Mouse (Mus musculus) liver, postnatal 0 days (tissue): ENCODE data around the gene Trib3. TPM values are rescaled to one million over a fixed set of nuclear protein-coding genes. Genes with fewer than 3 reads are reported as not detected.

Source experiments
- ATAC-seq: fragments of 200-750 bp; cut with Nextera tagmentation; 2 replicates; pipeline ENCODE4 v1.8.0; 2017; ENCODE audit warnings: mild to moderate bottlenecking, moderate library complexity
- DNase-seq: peaks from one replicate; pipeline ENCODE4 v3.0.0-alpha.2; 2016
- H3K27ac ChIP-seq: fragments of 300-500 bp; sonication (generic); 2 replicates; pipeline ENCODE4 v1.5.1; 2014; ENCODE audit warnings: antibody characterized with exemption, moderate library complexity, mild to moderate bottlenecking, low read depth
- H3K27me3 ChIP-seq: fragments of 300-500 bp; sonication (generic); 2 replicates; pipeline ENCODE4 v1.6.1; 2014; ENCODE audit warnings: low read length, control low read depth, mixed read lengths; ENCODE audit not compliant: insufficient read depth
- H3K36me3 ChIP-seq: fragments of 300-500 bp; sonication (generic); replicated peaks from 2 replicates; pipeline ENCODE4 v1.6.1; 2014; ENCODE audit warnings: mild to moderate bottlenecking, control low read depth, low read length, moderate library complexity, mixed read lengths; ENCODE audit not compliant: insufficient read depth
- H3K4me1 ChIP-seq: fragments of 300-500 bp; sonication (generic); 2 replicates; pipeline ENCODE4 v1.6.1; 2014; ENCODE audit warnings: antibody characterized with exemption, mild to moderate bottlenecking, control low read depth; ENCODE audit not compliant: insufficient read depth
- H3K4me2 ChIP-seq: fragments of 300-500 bp; sonication (generic); 2 replicates; pipeline ENCODE4 v1.6.1; 2014; ENCODE audit warnings: low read depth, mild to moderate bottlenecking, low read length, moderate library complexity, mixed read lengths
- H3K4me3 ChIP-seq: fragments of 300-500 bp; sonication (generic); 2 replicates; pipeline ENCODE4 v1.5.1; 2014; ENCODE audit warnings: low read depth, low read length
- H3K9ac ChIP-seq: fragments of 300-500 bp; sonication (generic); replicated peaks from 2 replicates; pipeline ENCODE4 v1.6.1; 2014; ENCODE audit warnings: mild to moderate bottlenecking, moderate library complexity
- H3K9me3 ChIP-seq: fragments of 300-500 bp; sonication (generic); 2 replicates; pipeline ENCODE4 v1.6.1; 2016; ENCODE audit warnings: mild to moderate bottlenecking, control low read depth, low read length, mixed read lengths
- CTCF ChIP-seq: sonication (generic); IDR thresholded peaks from 2 replicates; pipeline ENCODE4 v1.5.1; 2016; ENCODE audit warnings: antibody characterized with exemption, low read depth
- EP300 ChIP-seq: IDR thresholded peaks from 2 replicates; pipeline ENCODE4 v1.6.1; 2016; ENCODE audit warnings: antibody characterized with exemption, low read depth, mild to moderate bottlenecking
- WGBS: fragments of 180-500 bp; shearing (Covaris S2); extraction: QIAGEN DNeasy Blood & Tissue Kit; methylation state at CpG from one replicate; pipeline ENCODE4 v1.1.7; 2014; ENCODE audit not compliant: insufficient replicate concordance; 5-methylcytosine and 5-hydroxymethylcytosine counted together
- polyA plus RNA-seq: library from polyadenylated mRNA; unstranded; fragments of >200 nt; fragmentation: Nextera tagmentation; extraction: Ambion mirVana; gene quantifications from 2 replicates; pipeline ENCODE4 v1.2.1, GENCODE M21; 2015

Gene Trib3
- polyA plus RNA-seq, 1 experiment from 2014 or later = 5.5 TPM

- peaks cover 26% of the 10 kb centered on the region for H3K4me1 ChIP-seq
Measured at GRCm38 (mm10) chr2:152344361-152344760, 529 bp upstream of the Trib3 start.

GRCm38 (mm10) chr2:152339631-152340179, 4.1 kb downstream of the Trib3 start:
- TF ChIP-seq CTCF = no peak
- no peak for TF ChIP-seq EP300
- no peaks in the 10 kb centered on the region for H3K9me3 ChIP-seq
- no peak overlapping the region for H3K4me2 ChIP-seq
- H3K4me1 ChIP-seq = peaks cover 22% of the 10 kb centered on the region
- no peak overlapping the region for H3K9ac ChIP-seq
- H3K27me3 ChIP-seq = no peaks in the 10 kb centered on the region
- no peaks in the 10 kb centered on the region; the same call in 1 of the 2 replicates for H3K36me3 ChIP-seq
- no peak for DNase-seq
- no peak overlapping the region for H3K27ac ChIP-seq
- H3K4me3 ChIP-seq = no peak overlapping the region
- 86% methylated on average over 22 of the region's 22 CpGs for WGBS
- ATAC-seq = no peak

More at GRCm38 (mm10) chr2:152344361-152344760, 529 bp upstream of the Trib3 start:
- Histone ChIP-seq H3K27me3 (no peaks in the 10 kb centered on the region), H3K4me2 (peak overlapping the region; percentile 98), H3K9me3 (no peaks in the 10 kb centered on the region), H3K4me3 (peak overlapping the region; percentile 63), H3K27ac (peak overlapping the region; percentile 88), H3K36me3 (no peaks in the 10 kb centered on the region; the same call in 1 of the 2 replicates), H3K9ac (peak overlapping the region; percentile 80)
- no peak for DNase-seq
- TF ChIP-seq CTCF (no peak), EP300 (no peak)
- WGBS = 10% methylated on average over 10 of the region's 10 CpGs
- ATAC-seq = peak; percentile 16

- Histone ChIP-seq H3K4me1 (peaks cover 17% of the 10 kb centered on the region), H3K36me3 (no peaks in the 10 kb centered on the region; the same call in 1 of the 2 replicates), H3K27me3 (no peaks in the 10 kb centered on the region), H3K27ac (no peak overlapping the region), H3K4me3 (no peak overlapping the region), H3K9ac (no peak overlapping the region), H3K9me3 (no peaks in the 10 kb centered on the region), H3K4me2 (no peak overlapping the region)
- no peak for DNase-seq
- no peak for ATAC-seq
- TF ChIP-seq EP300 = no peak
- no peak for TF ChIP-seq CTCF
- WGBS = 77% methylated on average over 13 of the region's 13 CpGs
Measured at GRCm38 (mm10) chr2:152338319-152338718, 5.5 kb downstream of the Trib3 start.

- Histone ChIP-seq H3K27me3 (no peaks in the 10 kb centered on the region), H3K36me3 (no peaks in the 10 kb centered on the region; the same call in 1 of the 2 replicates), H3K4me1 (peaks cover 18% of the 10 kb centered on the region), H3K9ac (0 out of 2 replicates have a peak overlapping the region, but pooled peaks have one; percentile 21), H3K9me3 (no peaks in the 10 kb centered on the region), H3K4me3 (no peak overlapping the region), H3K4me2 (no peak overlapping the region), H3K27ac (no peak overlapping the region)
- ATAC-seq (no peak), DNase-seq (no peak)
- 78% methylated on average over 11 of the region's 11 CpGs for WGBS
- TF ChIP-seq CTCF = no peak
- no peak for TF ChIP-seq EP300
Measured at GRCm38 (mm10) chr2:152337591-152338212, 6.1 kb downstream of the Trib3 start.

GRCm38 (mm10) chr2:152336856-152337255, 7.0 kb downstream of the Trib3 start:
- DNase-seq = no peak
- Histone ChIP-seq H3K9ac (no peak overlapping the region), H3K27ac (no peak overlapping the region), H3K4me2 (no peak overlapping the region), H3K27me3 (no peaks in the 10 kb centered on the region), H3K9me3 (no peaks in the 10 kb centered on the region), H3K36me3 (no peaks in the 10 kb centered on the region; the same call in 1 of the 2 replicates), H3K4me3 (no peak overlapping the region), H3K4me1 (peaks cover 18% of the 10 kb centered on the region)
- no peak for ATAC-seq
- 70% methylated on average over 1 of the region's 1 CpGs for WGBS
- TF ChIP-seq EP300 (no peak), CTCF (no peak)

- Histone ChIP-seq H3K36me3 (no peaks in the 10 kb centered on the region; the same call in 1 of the 2 replicates), H3K27ac (no peak overlapping the region), H3K4me1 (peaks cover 30% of the 10 kb centered on the region), H3K9ac (no peak overlapping the region), H3K9me3 (no peaks in the 10 kb centered on the region), H3K27me3 (no peaks in the 10 kb centered on the region), H3K4me3 (no peak overlapping the region), H3K4me2 (no peak overlapping the region)
- ATAC-seq = no peak
- TF ChIP-seq EP300 (no peak), CTCF (no peak)
- DNase-seq = no peak
- 30% methylated on average over 11 of the region's 11 CpGs for WGBS
Measured at GRCm38 (mm10) chr2:152335289-152335820, 8.5 kb downstream of the Trib3 start.
